Mouse (Mus musculus) heart, postnatal 0 days (tissue): ENCODE data around the gene Scml4. TPM values are rescaled to one million over a fixed set of nuclear protein-coding genes. Genes with fewer than 3 reads are reported as not detected.

Source experiments
- ATAC-seq: fragments of 200-750 bp; cut with Nextera tagmentation; 2 replicates; pipeline ENCODE4 v1.8.0; 2017; ENCODE audit warnings: low read depth, moderate number of reproducible peaks, moderate library complexity; ENCODE audit not compliant: insufficient read depth
- DNase-seq: peaks from one replicate; pipeline ENCODE4 v3.0.0-alpha.2; 2016; ENCODE audit warnings: low spot score
- H3K27ac ChIP-seq: fragments of 300-500 bp; sonication (generic); 2 replicates; pipeline ENCODE4 v1.5.1; 2014; ENCODE audit warnings: low read depth, mild to moderate bottlenecking
- H3K27me3 ChIP-seq: fragments of 300-500 bp; sonication (generic); 2 replicates; pipeline ENCODE4 v1.6.1; 2014; ENCODE audit warnings: low read length, mixed read lengths; ENCODE audit not compliant: control insufficient read depth, insufficient read depth
- H3K36me3 ChIP-seq: fragments of 300-500 bp; sonication (generic); replicated peaks from 2 replicates; pipeline ENCODE4 v1.6.1; 2014; ENCODE audit warnings: low read length, mixed read lengths; ENCODE audit not compliant: control insufficient read depth, insufficient read depth
- H3K4me1 ChIP-seq: fragments of 300-500 bp; sonication (generic); 2 replicates; pipeline ENCODE4 v1.6.1; 2014; ENCODE audit warnings: antibody characterized with exemption; ENCODE audit not compliant: control insufficient read depth, insufficient read depth
- H3K4me2 ChIP-seq: fragments of 300-500 bp; sonication (generic); 2 replicates; pipeline ENCODE4 v1.6.1; 2014; ENCODE audit warnings: low read depth, mild to moderate bottlenecking, low read length, moderate library complexity
- H3K4me3 ChIP-seq: fragments of 300-500 bp; sonication (generic); 2 replicates; pipeline ENCODE4 v1.5.1; 2014; ENCODE audit warnings: low read depth, low read length
- H3K9ac ChIP-seq: fragments of 300-500 bp; sonication (generic); replicated peaks from 2 replicates; pipeline ENCODE4 v1.6.1; 2014; ENCODE audit warnings: low read depth, low read length, mixed read lengths
- H3K9me3 ChIP-seq: fragments of 300-500 bp; sonication (generic); replicated peaks from 2 replicates; pipeline ENCODE4 v1.6.1; 2016; ENCODE audit warnings: low read length; ENCODE audit not compliant: control insufficient read depth
- CTCF ChIP-seq: IDR thresholded peaks from 2 replicates; pipeline ENCODE4 v1.5.1; 2016; ENCODE audit warnings: antibody characterized with exemption, control low read depth, low read depth
- EP300 ChIP-seq: IDR thresholded peaks from 2 replicates; pipeline ENCODE4 v1.6.1; 2016; ENCODE audit warnings: antibody characterized with exemption, low read depth
- WGBS: fragments of 180-500 bp; shearing (Covaris S2); extraction: QIAGEN DNeasy Blood & Tissue Kit; methylation state at CpG from one replicate; pipeline ENCODE4 v1.1.7; 2014; 5-methylcytosine and 5-hydroxymethylcytosine counted together
- polyA plus RNA-seq: library from polyadenylated mRNA; unstranded; fragments of >200 nt; fragmentation: Nextera tagmentation; extraction: Ambion mirVana; gene quantifications from 2 replicates; pipeline ENCODE4 v1.2.1, GENCODE M21; 2015
- total RNA-seq: library from RNA; depleted of rRNA; stranded (reverse); fragments of >200 nt; gene quantifications from 2 replicates; pipeline ENCODE4 v1.2.3, GENCODE M21; 2014; ENCODE audit warnings: low replicate concordance

The Scml4 gene
- total and polyA plus RNA-seq, 2 experiments from 2014 or later = 0.19 to 1.2 TPM

DNA sequence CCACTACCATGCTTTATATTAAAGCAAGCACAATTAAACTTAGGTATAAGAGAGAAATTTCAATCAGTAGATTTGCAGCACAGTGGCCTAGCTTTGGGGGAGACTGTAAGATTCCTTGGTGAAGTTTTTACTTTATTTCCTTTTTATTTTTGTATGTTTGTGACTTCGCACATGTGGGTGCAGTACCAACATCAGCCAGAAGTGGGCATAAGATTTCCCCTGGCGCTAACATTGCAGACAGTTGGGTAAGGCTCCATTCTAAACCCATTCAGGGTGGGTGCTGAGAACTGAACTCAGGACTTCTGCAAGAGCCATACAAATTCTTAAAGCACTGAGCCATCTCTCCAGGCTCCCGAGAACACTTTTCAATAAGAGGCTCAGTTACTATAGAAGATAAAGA lies 82.1 kb downstream of the Scml4 start:
- Histone ChIP-seq H3K9ac (no peak overlapping the region), H3K4me3 (no peak overlapping the region), H3K9me3 (no peaks in the 10 kb centered on the region), H3K27ac (no peak overlapping the region), H3K27me3 (no peaks in the 10 kb centered on the region), H3K4me1 (no peaks in the 10 kb centered on the region), H3K4me2 (peak overlapping the region; percentile 3; the same call in 1 of the 2 replicates), H3K36me3 (no peaks in the 10 kb centered on the region)
- ATAC-seq = no peak
- DNase-seq = no peak
- WGBS = 92% methylated on average over 3 of the region's 3 CpGs
- TF ChIP-seq EP300 = no peak
- TF ChIP-seq CTCF = peak; percentile 34

GRCm38 (mm10) chr10:42945316-42945715 lies 85.1 kb downstream of the Scml4 start:
- Histone ChIP-seq H3K9ac (no peak overlapping the region), H3K27ac (no peak overlapping the region), H3K27me3 (0 out of 2 replicates have a peak, but pooled peaks cover 4% of the 10 kb centered on the region), H3K4me2 (no peak overlapping the region), H3K4me1 (no peaks in the 10 kb centered on the region), H3K4me3 (no peak overlapping the region), H3K36me3 (no peaks in the 10 kb centered on the region), H3K9me3 (no peaks in the 10 kb centered on the region)
- ATAC-seq (no peak), DNase-seq (no peak)
- TF ChIP-seq EP300 = no peak
- no peak for TF ChIP-seq CTCF
- WGBS = 65% methylated on average over 4 of the region's 4 CpGs

DNA sequence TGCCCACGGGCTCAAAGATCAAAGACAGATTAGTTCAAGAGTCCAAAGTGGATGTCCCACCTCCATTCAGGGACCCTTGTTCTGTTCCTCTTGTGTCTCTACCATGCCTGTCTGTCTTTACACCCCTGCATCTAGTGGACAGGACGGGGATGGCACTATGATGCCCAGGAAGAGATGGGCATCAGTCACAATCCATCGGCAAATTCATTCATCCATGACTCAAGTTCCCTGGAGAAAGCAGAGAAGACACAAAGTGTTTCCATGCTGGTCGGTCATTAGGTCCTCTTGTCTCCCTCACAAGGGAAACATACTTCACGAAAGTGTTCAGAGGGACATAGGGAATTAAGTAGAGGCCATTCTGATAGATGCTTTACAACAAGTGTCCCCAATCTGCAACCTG lies 87.2 kb downstream of the Scml4 start:
- no peak for ATAC-seq
- 85% methylated on average over 5 of the region's 5 CpGs for WGBS
- H3K9me3 ChIP-seq = no peaks in the 10 kb centered on the region
- no peak for DNase-seq
- H3K4me1 ChIP-seq = no peaks in the 10 kb centered on the region
- TF ChIP-seq CTCF = no peak
- no peak for TF ChIP-seq EP300
- no peak overlapping the region for H3K4me3 ChIP-seq
- H3K27ac ChIP-seq = no peak overlapping the region
- H3K4me2 ChIP-seq = no peak overlapping the region
- no peak overlapping the region for H3K9ac ChIP-seq
- H3K27me3 ChIP-seq = 0 out of 2 replicates have a peak, but pooled peaks cover 4% of the 10 kb centered on the region
- H3K36me3 ChIP-seq = no peaks in the 10 kb centered on the region

- Histone ChIP-seq H3K4me1 (no peaks in the 10 kb centered on the region), H3K9me3 (no peaks in the 10 kb centered on the region), H3K4me2 (peak overlapping the region; percentile 49), H3K4me3 (0 out of 2 replicates have a peak overlapping the region, but pooled peaks have one; percentile 18), H3K36me3 (no peaks in the 10 kb centered on the region), H3K27me3 (0 out of 2 replicates have a peak, but pooled peaks cover 7% of the 10 kb centered on the region), H3K27ac (no peak overlapping the region), H3K9ac (no peak overlapping the region)
- peak; percentile 30 for DNase-seq
- TF ChIP-seq EP300 (no peak), CTCF (no peak)
- peak; percentile 84 for ATAC-seq
- 1% methylated on average over 8 of the region's 8 CpGs for WGBS
Measured at GRCm38 (mm10) chr10:42950252-42950751, 90.1 kb downstream of the Scml4 start.

DNA sequence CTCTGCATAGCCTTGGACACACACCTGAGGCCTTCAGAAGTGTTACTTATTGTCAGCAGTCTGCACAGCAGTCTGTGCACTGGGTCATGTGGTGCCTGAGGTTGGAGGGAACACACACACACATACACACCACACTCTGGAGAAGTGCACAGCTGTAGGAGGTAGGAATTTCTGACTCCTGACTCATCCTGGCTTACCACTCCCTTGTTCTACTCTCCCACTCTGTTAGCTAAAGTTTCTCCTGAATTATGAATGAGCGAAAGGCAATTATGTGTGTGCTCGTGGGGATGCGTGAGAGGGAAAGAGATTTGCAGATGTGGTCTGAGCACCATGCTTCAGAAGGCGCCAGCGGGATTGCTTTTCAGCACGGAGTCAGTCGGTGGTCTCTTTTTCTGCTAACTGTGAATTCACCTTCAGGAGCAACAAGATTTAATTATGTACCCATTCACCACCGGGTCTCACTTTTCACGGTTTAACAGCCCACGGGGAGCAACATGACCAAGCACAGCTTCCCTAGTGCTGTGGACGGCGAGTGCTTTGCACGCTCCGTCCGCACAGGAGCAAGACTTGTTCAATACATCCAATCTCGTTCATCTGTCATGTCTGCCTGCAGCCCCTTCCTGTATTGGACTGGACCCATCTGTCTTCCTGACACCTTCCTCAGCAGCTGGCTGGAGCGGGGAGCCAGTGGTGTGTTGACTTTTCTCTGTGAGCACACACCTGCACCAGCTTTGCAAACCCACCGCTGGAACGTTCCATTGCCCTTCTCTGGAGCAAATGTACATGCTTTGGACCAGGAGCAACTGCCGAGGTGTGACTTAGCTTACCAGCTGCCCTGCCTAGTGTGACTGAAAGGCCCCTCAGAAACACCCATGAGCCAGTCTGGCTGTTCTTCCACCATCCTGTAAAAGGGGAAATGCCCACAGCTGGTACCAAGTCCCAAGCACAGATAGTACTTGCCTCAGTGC lies 91.2 kb downstream of the Scml4 start:
- no peaks in the 10 kb centered on the region for H3K9me3 ChIP-seq
- WGBS = 71% methylated on average over 20 of the region's 20 CpGs
- DNase-seq (no peak), ATAC-seq (0 out of 2 replicates have a peak, but pooled peaks have one; percentile 22)
- H3K9ac ChIP-seq = no peak overlapping the region
- no peaks in the 10 kb centered on the region for H3K36me3 ChIP-seq
- no peak overlapping the region for H3K4me2 ChIP-seq
- no peak for TF ChIP-seq CTCF
- TF ChIP-seq EP300 = no peak
- H3K27ac ChIP-seq = no peak overlapping the region
- H3K27me3 ChIP-seq = peaks cover 8% of the 10 kb centered on the region; the same call in 1 of the 2 replicates
- H3K4me1 ChIP-seq = no peaks in the 10 kb centered on the region
- H3K4me3 ChIP-seq = no peak overlapping the region
